Mouse (Mus musculus): ENCODE measurements at regions not wholly inside any gene's neighbourhood (a gene's known extent, or its start where the extent isn't known, plus 50 kb on each side); places are given as distances from the start of the nearest gene placed in this dataset.
A peak's percentile ranks its signal among the peaks of the same experiment; 100 is the strongest.

DNA sequence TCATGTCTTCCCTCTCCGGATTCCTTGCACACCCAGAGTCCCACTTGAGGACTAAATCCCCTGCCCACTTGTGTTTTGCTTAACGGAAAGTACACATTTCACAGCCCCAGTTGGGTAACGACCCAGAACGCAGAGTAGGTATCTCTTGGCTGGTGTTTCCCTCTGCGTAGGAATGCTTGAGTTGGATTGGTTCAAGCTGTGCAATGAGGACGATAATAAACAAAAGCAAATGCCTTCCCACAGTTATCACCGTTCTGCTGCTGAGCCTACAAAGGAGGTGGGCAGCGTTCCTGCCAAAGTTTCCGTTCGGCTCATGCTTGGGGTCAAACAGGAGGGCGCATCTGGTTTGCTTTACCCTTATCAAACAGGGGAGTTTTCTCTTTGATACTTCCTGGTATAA lies 212.3 kb upstream of the Sfrp2 start:
- peak; percentile 4 for DNase-seq (ENCODE audit: low spot score)

GRCm38 (mm10) chr3:83556788-83557515 lies 209.2 kb upstream of the Sfrp2 start:
- no peak for DNase-seq (ENCODE audit: low spot score)

DNA sequence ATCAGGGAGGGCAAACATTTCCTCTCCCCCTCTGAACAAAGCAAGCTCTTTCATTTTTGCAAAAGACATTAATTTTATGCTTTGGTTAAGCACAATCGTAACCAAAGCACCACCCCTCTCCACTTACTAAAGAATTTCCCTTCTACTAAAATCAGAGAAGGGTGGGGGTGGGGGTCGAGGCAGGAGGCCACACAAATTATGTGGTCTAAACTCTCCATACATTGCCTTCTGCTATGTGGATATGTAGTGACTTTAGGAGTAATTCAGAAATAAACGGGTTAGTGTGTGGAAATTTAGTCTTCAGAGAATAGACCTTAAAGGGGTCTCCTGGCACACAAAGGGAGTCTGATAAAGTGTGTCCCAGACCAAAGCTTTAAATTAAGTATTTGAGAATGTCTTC lies 204.1 kb upstream of the Sfrp2 start:
- DNase-seq (ENCODE audit: low spot score), result no peak

- no peak for DNase-seq (ENCODE audit: low spot score)
Measured at GRCm38 (mm10) chr3:83575526-83575925, 190.6 kb upstream of the Sfrp2 start.

DNA sequence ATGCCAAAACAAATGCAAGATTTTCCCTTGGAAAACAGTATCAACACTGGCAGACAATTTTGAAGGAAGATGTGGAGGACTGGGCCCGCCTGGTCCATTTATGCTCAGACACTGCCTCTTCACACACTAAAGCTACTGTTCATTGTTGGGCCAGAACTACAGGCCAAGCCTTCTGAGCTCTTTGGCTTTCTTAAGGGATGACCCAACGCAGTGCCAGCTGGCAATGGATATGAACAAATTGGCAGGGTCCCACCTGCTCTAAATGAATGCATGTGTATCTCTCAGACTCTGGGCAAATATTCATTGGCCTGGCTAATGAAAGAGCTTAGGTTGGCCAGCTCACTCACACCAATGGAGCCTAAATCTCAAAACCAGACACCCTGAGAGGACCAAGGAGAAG lies 190.0 kb upstream of the Sfrp2 start:
- DNase-seq (ENCODE audit: low spot score), result peak; percentile 2

DNA sequence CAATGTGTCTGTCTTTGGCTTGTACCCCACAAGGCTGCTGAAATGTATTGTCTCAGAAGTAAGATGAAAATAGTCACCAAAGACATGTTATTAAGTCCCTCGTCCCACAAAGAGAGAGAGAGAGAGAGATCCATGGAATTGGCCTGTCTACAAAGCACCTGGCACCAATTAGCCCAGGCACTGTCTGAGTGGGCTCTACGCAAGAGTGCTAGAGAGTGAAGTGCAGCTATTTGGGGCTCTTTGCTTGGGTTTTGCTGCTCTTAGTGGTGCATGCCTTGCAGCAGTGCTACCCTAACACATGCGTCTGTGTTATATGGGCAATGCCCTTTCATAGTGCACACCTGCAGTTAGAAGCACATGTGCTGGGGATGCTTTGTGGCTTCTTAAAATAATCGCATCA lies 185.4 kb upstream of the Sfrp2 start:
- no peak for DNase-seq (ENCODE audit: low spot score)

DNA sequence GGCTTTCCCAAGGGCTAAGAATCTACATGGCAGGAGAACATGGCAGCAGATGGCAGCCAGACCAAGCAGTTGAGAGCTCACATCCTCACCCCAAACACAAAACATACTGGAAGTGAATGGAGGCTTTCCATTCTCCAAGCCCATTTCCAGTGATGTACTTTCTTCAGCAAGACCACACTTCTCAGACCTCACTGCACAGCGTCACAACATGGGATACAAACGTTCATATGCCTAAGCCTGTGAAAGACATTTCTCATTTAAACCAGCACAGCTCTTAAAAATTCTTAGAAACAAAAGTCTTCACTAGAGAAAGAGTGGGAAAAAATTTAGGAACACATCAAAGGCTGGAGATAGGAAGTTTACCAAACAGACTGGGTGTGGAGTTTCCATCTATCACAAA lies 183.9 kb upstream of the Sfrp2 start:
- no peak for DNase-seq (ENCODE audit: low spot score)

DNA sequence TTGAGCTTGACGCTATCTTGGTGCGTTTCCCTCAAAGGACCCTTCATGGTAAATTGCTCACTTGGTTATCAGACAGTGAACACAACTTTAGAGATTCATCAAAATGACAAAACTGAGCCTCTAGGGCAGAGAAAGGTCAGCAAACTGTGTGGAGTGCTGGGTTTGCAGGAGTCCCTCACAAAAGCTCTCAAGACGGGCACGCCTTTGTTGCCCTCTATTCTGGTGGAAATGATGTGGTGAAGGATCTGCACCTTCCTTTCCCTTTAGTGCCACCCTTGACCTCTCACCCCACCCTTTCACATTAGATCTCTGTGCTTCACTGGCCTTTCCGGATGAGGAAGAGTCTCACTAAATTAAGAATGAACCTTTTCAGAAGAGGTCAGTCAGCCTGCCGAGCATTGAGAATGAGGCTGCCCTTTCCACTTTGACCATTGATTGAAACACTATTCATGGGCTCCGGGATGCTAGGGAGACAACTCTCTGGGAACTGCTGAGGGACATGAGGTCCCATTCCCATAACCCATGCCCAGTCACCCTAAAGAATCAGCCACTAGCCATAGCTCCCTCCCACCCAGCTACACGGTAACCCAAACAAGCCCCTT lies 182.9 kb upstream of the Sfrp2 start:
- no peak for DNase-seq (ENCODE audit: low spot score)

GRCm38 (mm10) chr3:83586086-83586485 lies 180.0 kb upstream of the Sfrp2 start:
- no peak for DNase-seq (ENCODE audit: low spot score)

DNA sequence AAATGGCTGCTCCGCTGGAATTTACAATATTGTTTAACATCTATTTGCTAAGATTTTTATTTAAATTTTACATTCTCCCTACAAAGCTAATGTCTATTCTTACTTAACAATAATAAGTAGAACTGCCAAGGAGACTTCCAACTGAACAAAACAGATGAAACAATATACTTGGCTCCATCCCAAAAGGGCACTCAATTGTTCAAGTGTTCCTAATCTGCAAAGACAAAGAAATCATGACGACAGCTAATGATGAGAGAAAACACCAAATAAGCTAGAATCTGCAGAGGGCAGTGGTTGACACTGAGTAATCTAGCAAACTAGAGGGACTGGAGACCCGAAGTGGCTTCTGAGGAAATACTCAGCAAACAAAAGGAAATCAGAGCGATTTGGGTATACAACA lies 179.6 kb upstream of the Sfrp2 start:
- DNase-seq (ENCODE audit: low spot score), result no peak

- DNase-seq (ENCODE audit: low spot score), result no peak
Measured at GRCm38 (mm10) chr3:83589127-83589526, 177.0 kb upstream of the Sfrp2 start.

GRCm38 (mm10) chr3:83591206-83591605 lies 174.9 kb upstream of the Sfrp2 start:
- no peak for DNase-seq (ENCODE audit: low spot score)

- no peak for DNase-seq (ENCODE audit: low spot score)
Measured at GRCm38 (mm10) chr3:83593321-83593720, 172.8 kb upstream of the Sfrp2 start.

GRCm38 (mm10) chr3:83601506-83601905 lies 164.6 kb upstream of the Sfrp2 start:
- no peak for DNase-seq (ENCODE audit: low spot score)

DNA sequence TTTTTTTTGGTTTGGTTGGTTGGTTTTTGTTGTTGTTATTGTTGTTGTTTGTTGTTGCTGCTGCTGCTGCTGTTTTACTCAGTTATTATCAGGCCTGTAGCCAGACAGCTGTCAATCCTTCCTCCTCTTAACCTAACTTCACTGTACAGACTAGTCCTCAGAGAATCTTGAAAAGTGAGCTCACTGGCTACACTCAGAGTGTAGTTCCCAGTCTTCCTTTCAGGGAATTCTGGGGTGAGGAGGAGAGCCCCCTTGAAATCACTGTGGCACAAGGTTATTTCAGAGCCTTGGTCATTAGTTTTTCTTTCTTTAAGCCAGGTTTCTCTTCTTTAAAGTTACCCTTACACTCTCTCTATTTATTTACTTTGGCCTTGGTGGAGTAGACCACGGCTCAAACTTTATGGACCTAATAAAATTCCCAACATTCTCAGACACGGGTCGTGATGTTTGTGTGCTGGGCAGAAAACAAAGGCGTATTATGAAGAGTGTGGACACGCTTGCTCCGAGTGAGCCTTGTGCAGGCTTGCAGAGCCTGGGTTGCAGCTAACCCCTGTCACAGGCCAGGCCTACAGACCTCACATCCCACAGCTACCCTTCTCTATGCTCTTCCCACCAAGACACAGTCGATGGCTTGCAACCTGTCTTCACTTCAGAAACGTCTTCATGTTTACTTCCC lies 156.9 kb upstream of the Sfrp2 start:
- DNase-seq (ENCODE audit: low spot score), result no peak

GRCm38 (mm10) chr3:83620435-83620834 lies 145.7 kb upstream of the Sfrp2 start:
- no peak for DNase-seq (ENCODE audit: low spot score)

- DNase-seq (ENCODE audit: low spot score), result no peak
Measured at GRCm38 (mm10) chr3:83633032-83633431, 133.1 kb upstream of the Sfrp2 start.

DNA sequence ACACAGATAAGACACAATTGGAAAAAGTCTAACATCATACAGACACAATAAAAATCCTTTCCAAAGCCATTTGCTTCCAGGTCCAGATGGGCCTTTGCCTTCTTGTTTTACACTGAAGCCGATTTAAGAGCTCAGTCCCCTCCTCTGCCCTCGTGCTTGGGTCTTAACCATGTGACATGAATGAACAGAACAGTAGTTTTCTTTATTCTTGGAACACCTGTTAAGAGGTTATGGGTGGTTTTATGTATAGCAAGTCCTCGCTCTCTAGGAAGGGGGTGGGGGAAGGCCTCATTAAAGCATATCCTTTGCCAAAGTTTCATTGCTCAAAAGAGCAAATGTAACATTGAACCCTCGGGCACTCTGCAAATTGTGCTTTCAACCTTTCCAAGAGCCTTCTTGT lies 125.7 kb upstream of the Sfrp2 start:
- DNase-seq (ENCODE audit: low spot score), result no peak

- no peak for DNase-seq (ENCODE audit: low spot score)
Measured at GRCm38 (mm10) chr3:83663716-83664115, 102.4 kb upstream of the Sfrp2 start.

DNA sequence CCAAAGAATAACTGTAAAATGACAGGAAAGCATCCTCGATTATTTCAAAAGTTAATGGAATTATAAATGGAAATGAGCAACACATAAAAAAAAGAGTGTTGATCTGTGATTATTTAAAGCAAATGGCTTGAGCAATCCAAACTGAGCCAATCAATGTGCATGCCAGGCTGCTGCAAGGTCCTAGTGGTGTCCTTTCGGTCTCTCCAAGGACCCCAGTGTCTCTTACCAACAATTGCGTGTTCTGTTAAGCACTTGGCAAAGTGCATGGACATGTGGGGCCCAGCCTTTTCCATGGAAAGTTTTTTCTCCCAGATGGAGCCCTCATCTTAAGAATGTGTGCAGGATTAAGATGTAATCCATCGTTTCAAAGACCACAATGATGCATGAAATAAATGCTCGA lies 90.0 kb upstream of the Sfrp2 start:
- DNase-seq (ENCODE audit: low spot score), result no peak

DNA sequence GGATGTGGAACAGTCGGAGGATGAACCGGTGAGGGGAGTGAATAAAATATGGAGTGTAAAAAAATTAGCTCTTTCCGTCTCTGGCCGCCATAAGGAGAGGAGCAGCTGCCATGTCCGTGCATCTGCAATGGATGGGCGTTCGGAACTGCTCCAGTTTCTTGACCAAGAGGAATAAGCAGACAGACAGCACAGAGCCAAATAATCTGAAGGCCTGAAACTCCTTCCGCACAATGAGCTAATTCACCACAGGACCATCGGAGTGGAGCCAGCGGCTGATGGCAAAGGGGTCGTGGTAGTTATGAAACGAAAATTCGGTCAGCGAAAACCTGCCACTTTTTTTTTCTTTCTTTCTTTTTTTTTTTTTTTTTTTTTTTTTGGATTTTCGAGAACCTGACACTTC lies 79.5 kb upstream of the Sfrp2 start:
- no peak for DNase-seq (ENCODE audit: low spot score)

DNA sequence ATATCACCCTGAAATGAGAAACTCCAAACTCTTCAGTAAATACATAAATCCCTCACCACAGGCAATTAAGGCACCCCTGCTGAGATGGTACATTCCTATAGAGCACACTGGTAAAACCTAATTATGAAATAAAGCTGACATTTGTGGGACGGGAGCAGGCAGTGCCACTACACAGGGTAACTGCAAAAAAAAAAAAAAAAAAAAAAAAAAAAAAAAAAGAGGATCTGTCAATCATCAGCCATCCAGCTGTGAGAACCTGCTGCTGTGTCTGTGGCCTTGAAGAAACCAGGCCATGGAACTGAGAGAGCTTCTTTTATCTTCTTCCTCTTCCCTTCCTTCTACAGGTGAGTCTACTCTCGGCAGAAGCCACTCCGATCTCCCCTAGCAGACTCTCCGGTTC lies 78.6 kb upstream of the Sfrp2 start:
- no peak for DNase-seq (ENCODE audit: low spot score)

Data from lung, postnatal 25 days (tissue).